10 mouse cellular contexts compared by ENCODE assay signal in the genomic region with DNA sequence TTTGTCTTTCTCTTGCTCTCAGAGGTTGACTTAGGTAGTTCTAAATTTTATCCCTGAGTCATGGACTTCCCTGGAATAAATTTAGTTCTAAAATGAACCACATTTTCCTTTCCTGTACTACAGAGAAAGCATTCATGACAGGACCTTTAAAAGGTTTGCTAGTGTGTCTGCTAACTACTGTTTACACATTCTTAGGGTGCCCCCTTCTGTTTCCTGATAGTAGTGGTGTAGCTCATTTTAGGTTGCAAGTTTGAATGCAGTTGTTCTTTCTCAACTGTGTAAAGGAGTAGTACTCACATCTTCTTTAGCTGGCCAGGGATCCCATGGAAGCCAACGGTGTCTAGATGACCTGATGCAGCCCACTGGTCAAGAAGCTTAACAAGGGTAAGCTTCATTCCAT.
DNase-seq lines count a peak whose midpoint lies in the region; ATAC-seq and TF ChIP-seq lines count a peak whose summit lies in the region.
"Had no signal": no experiment of that assay in that cellular context is flagged by ENCODE, and none has a peak within 500 bp of the region (broad histone marks: within the 10 kb centered on the region; RNA-seq: fewer than 3 reads in every experiment).

No protein-coding gene starts in this region.

- intact Hi-C loops in heart, postnatal 10 days (cut with DNase I): loop anchor here (1.0 kb wide), 2 partner anchors 574 to 623 kb away; no protein-coding TSS in a partner anchor

- TF ChIP-seq CTCF in brain, embryonic 14.5 days (IDR thresholded peaks at IDR 0.05; ENCODE audit: borderline replicate concordance, extremely low read depth, insufficient read depth, insufficient read length): peak; percentile 43; the same call in 1 of the 2 replicates

- H3K27me3 ChIP-seq in hindbrain, embryonic 16.5 days (replicated peaks; ENCODE audit: control insufficient read depth, insufficient read depth, low read length): no peaks in the 10 kb centered on the region
- H3K27me3 ChIP-seq: heart, embryonic 13.5 days had no signal

- no peaks in the 10 kb centered on the region for H3K36me3 ChIP-seq in hindbrain, embryonic 16.5 days (ENCODE audit: control insufficient read depth, insufficient read depth, low read length)
- H3K36me3 ChIP-seq: heart, embryonic 13.5 days had no signal

- no peaks in the 10 kb centered on the region for H3K9me3 ChIP-seq in hindbrain, embryonic 16.5 days (ENCODE audit: control insufficient read depth, low read length)
- H3K9me3 ChIP-seq: heart, embryonic 13.5 days had no signal

- no peak overlapping the region for H3K4me2 ChIP-seq in hindbrain, embryonic 16.5 days (ENCODE audit: low read length)
- H3K4me2 ChIP-seq: heart, embryonic 13.5 days had no signal

- TF ChIP-seq POLR2A in brain, embryonic 14.5 days (IDR thresholded peaks at IDR 0.05; ENCODE audit: borderline replicate concordance, extremely low read depth, insufficient read depth, insufficient read length, poor library complexity, severe bottlenecking): no peak

- DNase-seq in heart, postnatal 10 days: peak; percentile 25 to 40
- no peak for DNase-seq in heart, postnatal 4 days
- peak; percentile 43 for DNase-seq in 416B (ENCODE audit: low read depth)
- peak; percentile 86 for DNase-seq in brain, embryonic 14.5 days (ENCODE audit: low read depth)
- peak; percentile 22 for DNase-seq in retina, adult 2 months (ENCODE audit: low read depth, low spot score)
- DNase-seq in thymus, postnatal 25 days: no peak
- DNase-seq in gastrocnemius, postnatal 25 days: no peak

- 23% methylated on average over 1 of the region's 1 CpGs for WGBS in hindbrain, embryonic 16.5 days

- no peak overlapping the region for H3K9ac ChIP-seq in hindbrain, embryonic 16.5 days (ENCODE audit: low read depth, low read length)
- H3K9ac ChIP-seq: heart, embryonic 13.5 days had no signal

- no peak overlapping the region for H3K27ac ChIP-seq in hindbrain, embryonic 16.5 days (ENCODE audit: low read depth, low read length)
- H3K27ac ChIP-seq: heart, embryonic 13.5 days; macrophage had no signal

- no peak overlapping the region for H3K4me3 ChIP-seq in hindbrain, embryonic 16.5 days (ENCODE audit: low read length)
- H3K4me3 ChIP-seq: heart, embryonic 13.5 days had no signal

- peak; percentile 92 for ATAC-seq in hindbrain, embryonic 16.5 days

- no peaks in the 10 kb centered on the region for H3K4me1 ChIP-seq in hindbrain, embryonic 16.5 days (ENCODE audit: control insufficient read depth, insufficient read depth, low read depth, low read length)
- H3K4me1 ChIP-seq: heart, embryonic 13.5 days had no signal

Comparison
In these comparisons a context has a peak if more than half of its experiments do, and no peak if none do; other contexts are left out.
1. DNase-seq: peak in heart, postnatal 10 days (2 of 2), 416B (single experiment), brain, embryonic 14.5 days (single experiment) and retina, adult 2 months (single experiment); none in heart, postnatal 4 days (single experiment), thymus, postnatal 25 days (single experiment) and gastrocnemius, postnatal 25 days (single experiment).